Mouse (Mus musculus) adrenal gland, adult 18-20 months (tissue): ENCODE results near the gene Gm20817. TPM values are rescaled to one million over a fixed set of nuclear protein-coding genes. Genes with fewer than 3 reads are reported as not detected.
"Not testable (repeated sequence)": the region's sequence is repeated elsewhere in the genome, so short reads cannot be mapped to it uniquely, and the experiment has no call there.

Source experiments
- DNase-seq, 2 experiments: peaks; one replicate each; pipeline ENCODE4 v3.0.0; 2021 to 2022; ENCODE audit warnings: low spot score in 2 of 2
- long read RNA-seq, 2 experiments: library from polyadenylated mRNA; stranded (forward); transcript quantifications; one replicate each; pipeline ENCODE4 v2.0.0; 2021
- total RNA-seq, 2 experiments: library from RNA; stranded (reverse); gene quantifications; 1 replicate in 1 of 2; 2 replicates in 1 of 2; pipeline ENCODE4 v1.2.3; 2021

Gene Gm20817
- not detected for total RNA-seq
- long read RNA-seq, experiment 1 = 0 reads
- long read RNA-seq, experiment 2 = 0 reads

DNA sequence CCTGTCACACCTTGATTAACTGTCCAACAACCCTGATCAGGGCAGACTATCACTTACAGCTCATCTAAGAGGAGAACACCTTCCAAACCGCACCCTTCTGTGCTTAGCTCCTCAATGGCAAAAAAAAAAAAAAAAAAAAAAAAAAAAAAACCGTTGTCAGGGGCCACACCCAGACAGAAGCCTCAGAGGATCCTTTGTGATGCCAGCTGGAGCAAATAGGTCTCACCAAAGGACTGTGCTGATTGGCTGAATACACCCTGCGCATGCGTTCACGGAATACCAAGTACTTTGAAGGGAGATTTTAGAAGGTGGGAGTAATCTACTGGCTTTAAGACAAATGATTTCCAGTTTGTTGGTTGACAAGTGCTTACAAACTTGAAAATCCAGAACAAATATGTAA is at the start of gene Gm20817:
Gene Gm20817 (minus strand): TSS at position 101 of the 400 bp plus-strand sequence.
- DNase-seq = not testable (repeated sequence)
